Mouse (Mus musculus): Measurements from ENCODE around the gene Ackr2. TPM values are rescaled to one million over a fixed set of nuclear protein-coding genes. Genes with fewer than 3 reads are reported as not detected.

Ackr2 gene
- 1 to 10 TPM; 7.3 to 8.4 TPM for total RNA-seq (2021)

DNA sequence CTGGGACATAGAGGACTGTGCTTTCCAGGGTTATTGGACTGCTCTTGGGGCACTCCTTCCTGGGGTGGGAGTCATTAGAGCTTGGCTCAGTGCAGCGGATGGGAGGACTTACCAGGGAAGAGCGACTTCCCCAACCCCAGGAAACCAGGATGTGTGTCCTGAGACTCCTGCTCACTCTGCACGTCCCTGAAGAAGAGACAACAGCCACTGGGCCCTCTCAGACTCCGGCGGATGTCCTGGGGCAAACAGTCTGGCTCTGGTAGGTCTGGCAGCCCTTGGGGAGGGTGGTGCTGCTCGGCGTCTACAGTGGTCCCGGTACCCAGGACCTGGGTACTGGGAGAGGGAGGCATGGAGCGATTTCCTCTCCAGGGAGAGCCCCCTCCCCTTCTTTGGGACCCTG, at the start of gene Ackr2:
Gene Ackr2, plus strand, starts transcription at position 111 of the 400 bp plus-strand sequence.
- DNase-seq (ENCODE audit: low spot score in 2 of 2) = peak in 1 of 2 experiments; percentile 2
- intact Hi-C loops (cut with DNase I) = no loop called here

DNA sequence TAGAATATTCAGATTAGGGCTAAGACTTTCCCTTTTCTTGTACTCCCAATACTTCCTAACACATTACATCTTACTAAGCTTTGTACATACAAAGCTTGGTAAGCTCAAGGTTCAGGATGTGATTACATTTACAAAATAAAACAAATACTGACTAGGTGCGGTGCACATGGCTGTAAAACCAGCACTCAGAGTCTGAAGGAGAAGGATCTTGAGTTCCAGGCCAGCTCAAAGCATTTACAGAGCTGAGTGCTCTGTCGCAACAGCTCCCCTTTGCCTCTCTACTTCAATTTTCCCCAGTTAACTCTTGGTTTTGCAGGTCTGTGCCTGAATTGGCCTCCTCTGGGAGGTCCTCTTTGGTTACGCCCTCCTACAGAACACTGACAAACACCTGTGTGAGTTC, 43.9 kb upstream of the Ackr2 start:
- no peak for DNase-seq (ENCODE audit: low spot score in 2 of 2)
- intact Hi-C loops (cut with DNase I) = no loop called here

DNA sequence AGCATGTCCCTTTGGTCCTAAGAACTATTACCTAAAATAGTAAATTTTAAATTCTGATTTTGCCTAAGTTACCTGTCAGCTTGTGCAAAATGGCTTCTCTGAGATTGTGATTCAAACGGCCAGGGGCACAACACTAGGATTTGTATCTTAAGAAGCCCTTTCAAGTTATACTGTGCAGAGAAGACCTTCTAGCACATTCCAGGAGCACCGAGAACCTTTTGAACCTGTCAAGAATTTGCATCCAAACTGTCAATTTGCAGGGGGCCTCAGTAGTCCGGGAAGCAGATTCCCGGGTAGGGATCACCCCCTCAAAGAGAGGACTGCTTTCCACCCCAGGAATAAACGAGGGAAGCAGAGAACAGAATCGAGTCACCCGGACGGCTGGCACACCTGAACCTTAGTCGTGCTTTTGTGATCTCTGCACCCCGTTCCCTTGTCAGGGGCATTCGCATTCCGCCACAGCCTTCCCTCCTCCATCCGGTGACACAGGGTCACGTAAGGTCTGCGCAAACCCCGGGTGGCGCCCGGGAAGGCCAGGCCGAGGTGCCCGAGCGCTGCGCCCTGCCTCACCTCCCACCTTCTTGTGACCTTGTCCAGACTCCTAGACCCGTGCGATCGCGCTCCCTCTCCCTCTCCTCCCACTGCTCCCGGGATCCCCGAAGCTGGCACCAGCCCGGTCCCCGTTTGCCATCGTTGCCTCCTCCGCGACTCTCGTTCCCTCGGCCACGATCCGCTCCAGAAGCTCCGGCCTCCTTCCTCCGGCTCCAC, 41.3 kb upstream of the Ackr2 start:
- DNase-seq (ENCODE audit: low spot score in 2 of 2) = no peak
- intact Hi-C loops (cut with DNase I) = no loop called here

DNA sequence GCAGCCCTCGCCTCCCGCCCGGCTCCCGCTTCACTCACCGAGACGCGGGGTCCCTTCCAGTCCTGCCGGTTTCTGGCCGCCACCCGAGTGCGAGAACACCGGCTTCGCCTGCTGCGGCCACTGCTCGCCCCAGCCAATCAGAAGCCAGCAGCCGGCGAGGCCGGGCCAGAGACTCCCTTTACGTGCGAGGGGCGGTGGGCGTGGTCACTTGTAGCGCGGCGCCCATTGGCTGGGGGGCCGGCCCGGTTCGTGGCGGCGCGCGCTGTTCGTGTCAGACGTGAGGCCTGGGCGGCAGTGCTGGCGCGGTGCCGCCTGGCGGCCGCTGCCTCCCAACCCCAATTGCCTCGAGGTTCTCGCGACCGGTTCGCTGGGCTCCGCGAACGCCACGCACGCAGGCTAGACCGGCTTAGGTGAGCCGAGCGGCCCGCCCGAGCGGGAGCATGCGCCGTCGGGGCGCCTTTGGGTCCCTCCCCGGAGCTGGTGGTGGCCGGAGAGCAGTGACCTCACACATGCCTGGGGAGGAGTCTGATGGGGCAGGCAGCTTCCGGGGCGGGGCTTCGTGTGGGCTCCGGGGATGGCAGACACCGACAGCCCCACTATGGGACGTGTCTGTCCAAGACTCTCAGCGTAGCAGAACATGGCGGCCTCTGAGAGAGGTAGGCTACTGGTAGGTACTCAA, 40.5 kb upstream of the Ackr2 start:
- peak; percentile 98 to 99 for DNase-seq (ENCODE audit: low spot score in 2 of 2)
- intact Hi-C loops (cut with DNase I) = no loop called here

DNA sequence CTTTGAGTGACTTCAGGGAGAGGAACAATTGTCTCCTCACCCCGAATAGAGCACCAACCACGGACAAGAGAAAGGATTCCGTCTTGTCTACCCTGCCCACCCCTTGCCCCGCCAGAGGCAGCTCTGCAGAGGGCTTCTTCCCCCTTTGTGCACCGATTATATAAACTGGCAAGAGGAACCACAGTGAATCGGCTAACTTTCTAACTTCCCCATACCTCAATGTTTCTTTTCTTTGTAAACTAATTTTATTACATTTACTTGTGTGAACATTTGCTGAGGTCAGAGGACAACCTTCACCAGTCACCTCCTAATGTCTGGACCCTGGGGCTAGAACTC, 40.0 kb upstream of the Ackr2 start, which contains the start of gene Higd1a:
Gene Higd1a, minus strand, starts transcription at position 210 of the 336 bp plus-strand sequence.
- intact Hi-C loops (cut with DNase I) = no loop called here
- no peak for DNase-seq (ENCODE audit: low spot score in 2 of 2)

DNA sequence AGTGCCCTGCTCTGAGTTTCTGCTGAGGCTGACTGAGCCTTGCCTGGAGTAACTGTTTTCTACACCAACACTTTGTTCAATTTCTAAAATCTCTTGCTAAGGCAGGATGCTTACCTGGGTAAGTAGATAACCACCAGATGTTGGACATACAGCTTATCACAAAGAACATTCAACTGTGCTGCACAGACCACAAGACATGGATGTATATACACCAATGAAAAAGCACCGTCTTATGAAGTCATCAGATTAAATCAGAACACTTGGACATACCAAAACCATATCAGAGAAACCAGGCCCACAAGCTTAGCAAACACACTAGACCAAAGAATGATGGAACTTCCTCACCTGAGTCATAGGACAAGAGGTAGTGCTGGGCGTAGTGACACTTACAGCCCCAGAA, 38.8 kb upstream of the Ackr2 start:
- intact Hi-C loops (cut with DNase I) = no loop called here
- DNase-seq (ENCODE audit: low spot score in 2 of 2) = no peak

DNA sequence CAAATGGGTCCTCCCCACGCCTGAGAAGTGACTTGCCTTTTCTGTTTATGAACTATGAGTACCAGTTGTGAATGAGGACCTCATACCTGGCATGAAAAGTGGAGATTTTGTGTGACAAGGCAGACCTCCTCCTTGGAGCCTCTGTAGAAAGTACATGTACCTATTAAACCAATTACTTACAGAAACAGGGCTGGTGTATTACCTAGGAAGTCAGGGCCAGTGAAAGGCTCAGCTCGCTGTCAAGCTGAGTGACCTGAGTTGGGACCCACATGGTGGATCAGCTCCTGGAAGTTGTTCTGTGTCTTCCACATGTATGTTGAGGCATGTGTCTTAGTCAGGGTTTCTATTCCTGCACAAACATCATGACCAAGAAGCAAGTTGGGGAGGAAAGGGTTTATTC, 37.2 kb upstream of the Ackr2 start:
- intact Hi-C loops (cut with DNase I) = no loop called here
- DNase-seq (ENCODE audit: low spot score in 2 of 2) = no peak

DNA sequence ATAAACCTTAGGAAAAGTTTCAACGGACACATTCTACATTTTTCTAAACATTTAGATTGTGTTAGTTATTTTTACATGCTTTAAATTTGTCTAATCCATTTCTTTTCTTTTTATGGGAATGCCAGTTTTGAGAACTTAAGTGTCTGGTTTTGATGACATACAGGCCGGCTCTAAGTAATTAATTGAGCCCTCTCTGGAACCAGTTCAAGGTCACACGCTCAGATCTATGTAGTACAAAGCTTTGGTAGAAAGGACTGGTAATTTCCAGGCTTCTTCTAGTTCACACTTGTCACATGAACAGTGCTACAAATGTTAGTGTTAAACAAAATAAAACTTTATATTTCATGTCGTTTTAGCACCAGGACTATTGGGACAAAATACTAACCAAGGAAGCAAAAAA, 33.3 kb upstream of the Ackr2 start:
- intact Hi-C loops (cut with DNase I) = no loop called here
- no peak for DNase-seq (ENCODE audit: low spot score in 2 of 2)

DNA sequence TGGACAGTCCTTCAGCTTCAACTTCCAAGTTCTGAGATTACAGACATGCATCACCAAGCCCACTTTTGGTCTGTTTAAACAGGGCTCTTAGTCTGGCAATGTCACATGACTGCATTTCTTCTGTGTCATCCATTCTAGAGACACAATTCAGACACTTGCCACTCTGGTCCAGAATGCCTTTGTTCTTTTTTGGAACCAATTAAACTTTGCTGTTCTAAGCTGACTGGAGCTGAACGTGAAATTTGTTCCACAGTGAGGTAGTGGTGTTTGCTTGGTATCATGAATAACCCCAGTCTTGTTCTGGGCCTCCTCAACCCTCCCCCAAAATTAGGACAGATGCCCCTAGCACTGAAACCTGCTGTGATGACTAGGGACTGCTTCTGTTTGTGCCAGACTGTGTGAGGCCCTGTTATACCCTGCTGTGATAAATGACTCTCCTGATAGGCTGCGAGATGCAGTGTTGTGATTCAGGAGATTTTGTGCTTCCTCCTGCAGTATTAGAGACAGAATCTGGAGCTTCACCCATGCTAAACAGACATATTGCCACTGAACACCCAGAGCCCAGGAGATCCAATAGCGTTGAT, 32.6 kb upstream of the Ackr2 start:
- no peak for DNase-seq (ENCODE audit: low spot score in 2 of 2)

DNA sequence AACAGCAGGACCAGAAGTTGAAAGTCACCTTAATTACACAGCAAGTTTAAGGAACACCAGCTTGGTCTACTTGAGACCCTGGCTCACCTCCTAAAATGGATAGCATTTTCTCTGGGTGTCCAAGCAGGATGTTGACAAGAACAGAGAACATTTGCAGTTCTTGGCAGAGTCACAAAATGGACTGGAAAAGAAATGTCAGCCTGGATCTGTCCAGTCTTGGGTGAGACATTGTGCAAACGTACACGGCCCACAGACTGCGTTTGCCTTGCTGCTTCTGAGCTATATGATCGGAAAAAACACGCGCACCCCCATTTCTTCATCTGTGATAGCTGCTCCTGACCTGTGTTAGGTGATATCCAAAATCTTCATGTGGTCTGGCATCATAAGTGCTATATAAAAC, 30.5 kb upstream of the Ackr2 start:
- no peak for DNase-seq (ENCODE audit: low spot score in 2 of 2)
- intact Hi-C loops (cut with DNase I) = no loop called here

More for the DNA sequence above, 32.6 kb upstream of the Ackr2 start:
- intact Hi-C loops (cut with DNase I) = no loop called here

DNA sequence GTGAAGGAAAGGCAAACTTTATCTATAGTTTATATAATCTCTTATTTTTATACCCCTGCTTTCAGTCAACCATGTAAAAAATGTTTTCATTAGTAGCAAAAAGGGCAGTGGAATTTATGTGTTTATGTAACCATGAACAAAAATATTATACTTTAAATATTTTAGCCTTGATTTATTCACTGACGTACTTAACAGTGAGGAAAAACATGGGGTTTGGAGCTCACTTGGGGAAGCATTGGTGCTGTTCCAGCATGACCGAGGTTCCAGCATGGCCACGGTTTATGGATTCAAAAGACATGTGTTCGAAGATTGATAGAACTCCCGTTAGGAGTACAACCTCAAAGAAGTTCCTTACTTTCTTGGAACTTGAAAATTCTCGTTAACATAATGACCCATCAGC, 29.9 kb upstream of the Ackr2 start:
- DNase-seq (ENCODE audit: low spot score in 2 of 2) = no peak
- intact Hi-C loops (cut with DNase I) = no loop called here

DNA sequence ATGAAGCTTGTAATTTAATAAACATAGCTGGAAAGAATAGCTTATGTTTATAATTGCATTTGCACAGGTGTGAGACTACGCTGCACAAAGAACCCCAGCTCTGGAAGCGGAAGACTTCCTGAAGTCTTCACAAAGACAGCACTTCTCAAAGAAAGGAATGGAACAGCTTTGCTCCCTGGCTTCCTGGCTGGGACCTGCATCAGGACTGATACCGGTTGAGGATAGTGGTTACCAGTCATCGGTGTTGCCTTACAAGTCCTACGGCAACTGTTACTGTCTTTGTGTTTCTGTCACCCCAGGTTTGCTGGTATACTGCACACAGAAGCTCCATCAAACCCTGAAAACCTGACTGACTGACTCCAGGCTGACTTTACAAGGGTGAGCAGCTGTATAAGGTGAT, 28.7 kb upstream of the Ackr2 start:
- DNase-seq (ENCODE audit: low spot score in 2 of 2) = no peak
- intact Hi-C loops (cut with DNase I) = no loop called here

DNA sequence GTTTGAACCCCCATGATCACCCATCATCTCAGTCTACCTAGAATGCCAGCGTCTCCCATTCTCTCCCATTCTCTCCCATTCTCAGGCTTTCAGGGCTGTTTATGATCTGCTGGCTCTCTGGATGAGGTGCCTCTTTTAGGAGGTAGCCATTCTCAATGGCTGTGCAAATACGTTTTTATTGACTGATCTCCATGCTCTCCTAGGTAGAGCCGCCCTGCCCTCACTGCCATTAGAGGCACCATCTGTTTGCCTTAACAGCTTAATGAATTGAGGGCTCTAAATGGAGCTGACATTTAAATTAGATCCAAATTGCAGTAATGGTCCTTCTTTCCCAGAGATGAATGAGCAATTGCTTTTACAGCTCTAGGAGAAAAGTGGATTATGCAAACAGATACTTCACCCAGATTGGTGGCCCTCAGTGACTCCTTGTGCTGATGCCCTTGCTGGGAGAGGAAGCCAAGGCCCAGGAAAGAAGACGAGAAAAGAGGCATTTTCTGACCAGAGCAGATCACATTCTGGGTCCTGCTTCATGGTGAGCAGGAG, 28.1 kb upstream of the Ackr2 start:
- intact Hi-C loops (cut with DNase I) = no loop called here
- DNase-seq (ENCODE audit: low spot score in 2 of 2) = no peak

DNA sequence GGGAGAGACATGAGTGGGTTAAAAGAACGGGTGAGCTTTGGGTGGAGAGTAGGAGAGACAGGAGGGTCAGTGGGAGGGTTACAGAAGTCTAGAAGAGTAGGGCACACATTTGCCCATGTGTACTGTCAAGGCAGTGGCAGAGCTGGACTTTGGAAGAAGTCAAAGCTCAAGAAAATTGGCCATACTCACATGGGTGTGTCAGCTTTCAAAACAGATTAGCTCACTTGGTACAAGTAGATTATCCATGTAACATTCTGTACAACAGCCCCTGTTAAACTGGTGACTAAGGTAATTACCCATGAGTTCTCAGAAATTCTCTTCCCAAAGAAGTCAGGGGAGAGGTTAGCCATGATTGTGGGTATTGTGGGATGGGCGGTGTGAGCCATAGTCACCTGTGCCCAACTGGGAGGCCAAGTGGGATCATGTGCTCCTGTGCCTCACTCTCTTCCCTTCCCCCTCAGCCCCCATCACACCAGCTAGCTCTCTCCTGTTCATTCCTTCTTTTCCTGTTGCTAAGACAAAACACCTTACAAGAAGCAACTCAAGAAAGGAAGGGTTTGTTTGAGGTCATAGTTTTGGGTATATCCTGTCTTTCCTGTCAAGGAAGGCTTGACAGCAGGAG, 26.0 kb upstream of the Ackr2 start:
- intact Hi-C loops (cut with DNase I) = no loop called here
- DNase-seq (ENCODE audit: low spot score in 2 of 2) = no peak

DNA sequence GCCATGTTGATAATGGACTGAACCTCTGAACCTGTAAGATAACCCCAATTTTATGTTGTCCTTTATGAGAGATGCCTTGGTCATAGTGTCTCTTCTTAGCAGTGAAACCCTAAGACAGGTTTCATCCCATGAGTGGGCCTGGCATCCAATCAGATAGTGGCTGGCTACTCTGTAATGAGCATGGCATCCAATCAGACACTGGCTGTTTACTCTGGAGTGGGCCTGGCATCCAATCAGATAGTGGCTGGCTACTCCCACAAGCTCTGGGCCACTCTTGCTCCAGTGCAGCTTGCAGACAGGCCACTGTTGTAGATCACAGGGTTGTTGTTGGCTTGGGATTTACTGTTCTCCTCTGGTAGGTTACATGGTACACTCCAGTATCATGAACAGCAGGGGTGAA, 24.6 kb upstream of the Ackr2 start:
- intact Hi-C loops (cut with DNase I) = no loop called here
- no peak for DNase-seq (ENCODE audit: low spot score in 2 of 2)

DNA sequence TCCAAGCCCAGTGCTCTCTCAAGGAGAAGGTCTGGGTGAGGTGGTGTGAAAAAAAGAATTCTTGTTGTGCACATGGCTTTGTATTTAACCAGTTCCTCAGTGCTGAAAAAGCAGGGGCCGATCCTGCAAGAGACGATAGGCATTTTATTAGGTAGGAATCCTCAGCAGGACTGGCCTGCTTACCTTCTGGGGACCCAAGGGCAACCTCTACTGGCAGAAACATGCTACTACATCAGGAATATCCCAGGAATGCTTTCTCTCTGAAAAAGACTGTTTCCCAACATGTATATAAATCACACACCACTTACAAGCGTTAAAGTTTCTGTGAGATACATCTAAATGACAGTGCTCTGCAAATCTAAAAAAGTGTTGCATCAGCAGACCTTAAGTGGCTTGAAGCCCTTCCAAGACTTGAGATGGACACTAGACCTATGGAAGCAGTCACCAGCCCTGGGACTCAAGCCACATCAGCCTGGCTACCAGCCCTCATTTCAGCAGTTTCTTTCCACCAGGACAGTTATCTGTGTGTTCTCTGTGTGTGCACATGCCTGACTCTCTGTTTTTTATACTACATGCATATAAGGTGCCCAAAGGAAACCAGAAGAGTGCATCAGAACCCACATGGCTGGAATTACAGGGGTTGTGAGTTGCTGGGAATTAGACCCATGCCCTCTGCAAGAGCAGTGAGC, 21.0 kb upstream of the Ackr2 start:
- intact Hi-C loops (cut with DNase I) = loop anchor here (1.0 to 5.0 kb wide), 2 partner anchors 31 to 45 kb away; no protein-coding TSS in a partner anchor

DNA sequence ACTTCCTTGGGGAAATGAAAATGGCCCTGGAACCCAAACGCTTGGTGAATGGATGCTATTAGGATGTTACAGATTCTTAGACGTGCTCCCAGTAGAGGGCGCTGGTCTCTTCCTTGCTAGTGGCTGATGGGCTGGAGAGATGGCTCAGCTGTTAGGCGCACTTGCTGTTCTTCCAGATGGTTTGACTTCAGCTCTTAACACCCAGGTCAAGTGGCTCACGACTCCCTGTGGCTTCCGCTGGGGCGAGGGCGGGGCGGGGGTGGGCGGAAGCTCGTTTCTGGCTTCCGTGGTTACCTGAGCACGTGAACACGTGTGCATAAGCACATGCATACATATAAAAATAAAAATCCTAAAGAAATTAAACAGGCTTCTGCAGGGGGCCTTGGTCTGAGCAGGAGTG, 17.3 kb upstream of the Ackr2 start:
- DNase-seq (ENCODE audit: low spot score in 2 of 2) = peak; percentile 61 to 72
- intact Hi-C loops (cut with DNase I) = loop anchor here (5.0 kb wide), 1 partner anchor 46 kb away; no protein-coding TSS in a partner anchor

More for the DNA sequence above, 21.0 kb upstream of the Ackr2 start:
- DNase-seq (ENCODE audit: low spot score in 2 of 2) = peak; percentile 28 to 60

DNA sequence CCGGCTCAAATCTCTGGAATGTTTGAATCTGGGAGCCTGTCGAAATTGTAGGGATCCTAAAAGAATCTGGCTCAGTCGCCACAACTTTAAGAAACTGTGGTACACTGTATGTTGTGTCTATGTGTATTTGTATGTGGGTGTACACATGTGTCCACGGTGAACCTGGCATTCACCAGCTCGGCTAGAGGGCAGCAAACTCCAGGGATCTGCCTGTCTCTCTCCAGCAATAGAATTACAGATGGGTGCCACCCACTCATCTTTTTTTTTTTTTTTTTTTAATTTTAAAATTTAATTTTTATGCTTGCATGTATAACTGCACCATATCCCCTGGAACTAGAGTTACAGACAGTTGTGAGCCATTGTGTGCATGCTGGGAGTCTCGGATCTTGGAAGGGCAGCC, 16.9 kb upstream of the Ackr2 start:
- DNase-seq (ENCODE audit: low spot score in 2 of 2) = peak; percentile 39 to 47

DNA sequence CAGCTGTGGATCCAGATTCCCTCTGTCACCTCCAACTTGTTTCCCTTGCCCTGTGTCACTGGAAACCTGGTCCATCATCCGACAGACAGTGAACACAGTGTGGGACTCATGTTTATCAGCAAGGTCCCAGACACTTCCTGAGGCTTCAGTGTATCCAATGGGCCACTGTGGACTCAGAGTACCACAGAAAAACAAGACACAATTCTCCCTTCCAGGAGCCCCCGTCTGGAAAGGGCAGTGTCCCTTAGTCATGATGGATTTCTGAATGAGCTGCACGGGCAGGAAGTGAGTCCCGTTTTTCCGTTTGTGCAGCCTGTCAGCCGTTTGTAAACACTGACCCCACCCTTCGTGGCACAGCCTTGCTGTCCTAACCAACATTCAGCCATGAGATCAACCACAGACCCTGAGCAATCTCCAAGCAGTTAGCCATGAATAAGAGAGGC, 16.1 kb upstream of the Ackr2 start:
- intact Hi-C loops (cut with DNase I) = loop anchor here (5.0 kb wide), 1 partner anchor 45 kb away; no protein-coding TSS in a partner anchor
- no peak for DNase-seq (ENCODE audit: low spot score in 2 of 2)

More for the DNA sequence above, 16.9 kb upstream of the Ackr2 start:
- intact Hi-C loops (cut with DNase I) = loop anchor here (5.0 kb wide), 1 partner anchor 46 kb away; no protein-coding TSS in a partner anchor
